Mouse (Mus musculus) liver, embryonic 16.5 days (tissue): ENCODE measurements around the gene Dnmt3a. TPM values are rescaled to one million over a fixed set of nuclear protein-coding genes. Genes with fewer than 3 reads are reported as not detected.

Experiments used
- ATAC-seq: fragments of 200-750 bp; cut with Nextera tagmentation; 2 replicates; pipeline ENCODE4 v1.8.0; 2017; ENCODE audit warnings: low read depth, mild to moderate bottlenecking, moderate number of reproducible peaks, moderate library complexity
- H3K27ac ChIP-seq: fragments of 300-500 bp; sonication (generic); 2 replicates; pipeline ENCODE4 v1.5.1; 2014; ENCODE audit warnings: mild to moderate bottlenecking, low read length
- H3K27me3 ChIP-seq: fragments of 300-500 bp; sonication (generic); 2 replicates; pipeline ENCODE4 v1.6.1; 2014; ENCODE audit warnings: low read depth, low read length, mixed read lengths; ENCODE audit not compliant: control insufficient read depth, insufficient read depth
- H3K36me3 ChIP-seq: fragments of 300-500 bp; sonication (generic); 2 replicates; pipeline ENCODE4 v1.6.1; 2014; ENCODE audit warnings: mild to moderate bottlenecking; ENCODE audit not compliant: control insufficient read depth, insufficient read depth
- H3K4me1 ChIP-seq: fragments of 300-500 bp; sonication (generic); 2 replicates; pipeline ENCODE4 v1.6.1; 2014; ENCODE audit warnings: low read depth, low read length, mixed read lengths; ENCODE audit not compliant: control insufficient read depth
- H3K4me2 ChIP-seq: fragments of 300-500 bp; sonication (generic); 2 replicates; pipeline ENCODE4 v1.6.1; 2014; ENCODE audit warnings: low read depth, low read length, mixed read lengths
- H3K4me3 ChIP-seq: fragments of 300-500 bp; sonication (generic); 2 replicates; pipeline ENCODE4 v1.5.1; 2014; ENCODE audit warnings: low read depth, mild to moderate bottlenecking, low read length
- H3K9ac ChIP-seq: fragments of 300-500 bp; sonication (generic); 2 replicates; pipeline ENCODE4 v1.6.1; 2014; ENCODE audit warnings: low read depth, low read length
- H3K9me3 ChIP-seq: fragments of 300-500 bp; sonication (generic); replicated peaks from 2 replicates; pipeline ENCODE4 v1.6.1; 2016; ENCODE audit warnings: low read length; ENCODE audit not compliant: control insufficient read depth
- WGBS: fragments of 180-500 bp; shearing (Covaris S2); extraction: QIAGEN DNeasy Blood & Tissue Kit; methylation state at CpG from one replicate; pipeline ENCODE4 v1.1.7; 2014; ENCODE audit not compliant: insufficient replicate concordance; 5-methylcytosine and 5-hydroxymethylcytosine counted together
- polyA plus RNA-seq: library from polyadenylated mRNA; unstranded; fragments of >200 nt; fragmentation: Nextera tagmentation; extraction: Ambion mirVana; gene quantifications from 2 replicates; pipeline ENCODE4 v1.2.1, GENCODE M21; 2015

Gene Dnmt3a
- polyA plus RNA-seq, 1 experiment from 2014 or later, result 16.8 TPM

DNA sequence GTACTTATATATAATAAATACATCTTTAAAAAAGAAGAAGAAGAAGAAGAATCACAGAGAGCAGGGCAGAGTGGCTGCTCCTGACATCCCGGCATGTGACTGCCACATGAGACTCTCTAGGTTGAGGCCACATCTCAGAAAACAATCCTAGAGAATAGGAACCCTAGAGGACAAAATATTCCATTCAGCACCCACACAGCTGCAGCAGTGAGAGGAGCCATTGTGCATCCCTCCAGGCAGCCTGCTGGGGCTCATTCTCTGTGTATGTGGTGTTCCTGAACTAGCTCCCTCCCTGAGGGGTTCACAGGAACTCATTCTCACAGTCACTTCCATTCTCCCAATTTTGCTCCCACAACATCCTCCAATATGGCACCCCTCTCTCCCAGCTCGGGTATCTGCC lies 35.3 kb upstream of the Dnmt3a start:
- Histone ChIP-seq H3K9me3 (no peaks in the 10 kb centered on the region), H3K4me1 (no peaks in the 10 kb centered on the region), H3K36me3 (no peaks in the 10 kb centered on the region), H3K4me3 (no peak overlapping the region), H3K27ac (no peak overlapping the region), H3K27me3 (no peaks in the 10 kb centered on the region), H3K9ac (no peak overlapping the region), H3K4me2 (no peak overlapping the region)
- no peak for ATAC-seq
- 60% methylated on average over 2 of the region's 2 CpGs for WGBS

DNA sequence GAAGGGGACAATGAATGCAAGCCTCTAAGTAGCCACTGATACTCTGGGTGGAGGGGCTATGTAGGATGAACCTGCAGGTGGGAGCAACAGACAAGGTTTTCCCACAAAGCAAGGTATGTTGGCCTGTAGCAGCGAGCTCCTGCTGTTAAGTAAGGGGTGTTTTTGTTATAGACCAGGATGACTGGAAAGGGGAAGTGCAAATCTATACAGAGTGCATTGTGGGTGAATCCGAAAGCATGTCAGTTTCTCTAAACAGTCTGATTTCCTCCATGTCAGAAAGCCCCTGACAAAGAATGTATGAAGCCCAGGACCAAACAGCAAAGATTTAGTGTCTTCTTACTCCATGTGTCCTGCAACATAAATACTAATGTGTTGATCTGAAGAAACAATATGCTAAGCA lies 34.7 kb upstream of the Dnmt3a start:
- no peaks in the 10 kb centered on the region for H3K36me3 ChIP-seq
- WGBS, result 37% methylated on average over 2 of the region's 2 CpGs

DNA sequence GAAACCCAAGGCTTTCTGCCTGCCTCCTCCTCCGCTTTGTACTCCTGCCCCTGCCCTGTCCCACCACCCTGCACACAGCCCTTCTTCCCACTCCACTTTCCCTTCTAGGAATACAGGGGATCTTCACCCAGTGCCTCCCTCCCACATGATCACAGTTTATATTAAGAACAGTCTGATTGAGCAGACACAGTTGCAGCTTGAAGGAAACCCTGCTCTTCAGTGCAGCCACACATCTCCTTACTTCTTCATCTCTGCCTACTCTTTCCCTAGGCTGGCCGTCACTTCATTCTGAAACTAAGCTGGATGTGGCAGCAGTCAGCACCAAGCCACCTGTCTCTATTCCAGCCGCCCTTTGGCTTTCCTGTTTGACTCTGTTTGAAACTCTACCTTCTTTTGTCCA lies 32.2 kb upstream of the Dnmt3a start:
- ATAC-seq, result no peak
- Histone ChIP-seq H3K27ac (no peak overlapping the region), H3K4me3 (no peak overlapping the region), H3K9ac (no peak overlapping the region), H3K4me1 (peaks cover 7% of the 10 kb centered on the region; the same call in 1 of the 2 replicates), H3K27me3 (no peaks in the 10 kb centered on the region), H3K4me2 (no peak overlapping the region), H3K36me3 (no peaks in the 10 kb centered on the region), H3K9me3 (no peaks in the 10 kb centered on the region)
- 63% methylated on average over 3 of the region's 3 CpGs for WGBS

More for the DNA sequence above, 34.7 kb upstream of the Dnmt3a start:
- Histone ChIP-seq H3K4me3 (no peak overlapping the region), H3K4me2 (no peak overlapping the region), H3K9ac (no peak overlapping the region), H3K27ac (no peak overlapping the region), H3K4me1 (no peaks in the 10 kb centered on the region), H3K9me3 (no peaks in the 10 kb centered on the region), H3K27me3 (no peaks in the 10 kb centered on the region)
- no peak for ATAC-seq

GRCm38 (mm10) chr12:3776015-3776414 lies 29.8 kb upstream of the Dnmt3a start:
- Histone ChIP-seq H3K9ac (no peak overlapping the region), H3K36me3 (no peaks in the 10 kb centered on the region), H3K4me2 (no peak overlapping the region), H3K9me3 (no peaks in the 10 kb centered on the region), H3K4me3 (no peak overlapping the region), H3K27me3 (no peaks in the 10 kb centered on the region), H3K27ac (no peak overlapping the region), H3K4me1 (peaks cover 22% of the 10 kb centered on the region)
- WGBS, result 70% methylated on average over 2 of the region's 2 CpGs
- ATAC-seq, result no peak

DNA sequence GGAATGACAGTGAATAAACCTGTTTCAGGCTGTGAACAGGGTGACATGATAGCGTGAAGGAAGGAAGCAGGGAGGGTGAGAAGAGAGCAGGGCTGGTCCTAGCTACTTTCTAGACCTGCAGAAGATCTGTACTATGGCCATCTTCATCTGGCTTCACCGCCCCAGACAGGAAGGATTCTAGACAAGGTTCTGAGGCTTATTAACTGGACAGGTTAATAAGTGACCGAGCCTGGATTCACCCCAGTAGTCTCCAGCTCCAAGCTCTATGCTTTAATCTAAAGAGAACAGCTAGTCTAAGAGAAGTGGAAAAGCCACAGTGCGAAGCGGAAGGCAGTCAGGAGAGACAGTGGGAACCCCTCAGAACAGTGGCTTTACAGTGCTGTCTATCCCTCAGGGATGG lies 28.1 kb upstream of the Dnmt3a start:
- H3K36me3 ChIP-seq, result no peaks in the 10 kb centered on the region
- WGBS, result 69% methylated on average over 5 of the region's 5 CpGs
- no peak overlapping the region for H3K4me3 ChIP-seq
- H3K4me1 ChIP-seq, result peaks cover 28% of the 10 kb centered on the region
- H3K4me2 ChIP-seq, result no peak overlapping the region
- no peak overlapping the region for H3K9ac ChIP-seq
- no peak overlapping the region for H3K27ac ChIP-seq
- H3K27me3 ChIP-seq, result no peaks in the 10 kb centered on the region
- no peaks in the 10 kb centered on the region for H3K9me3 ChIP-seq
- ATAC-seq, result 0 out of 2 replicates have a peak, but pooled peaks have one; percentile 12

DNA sequence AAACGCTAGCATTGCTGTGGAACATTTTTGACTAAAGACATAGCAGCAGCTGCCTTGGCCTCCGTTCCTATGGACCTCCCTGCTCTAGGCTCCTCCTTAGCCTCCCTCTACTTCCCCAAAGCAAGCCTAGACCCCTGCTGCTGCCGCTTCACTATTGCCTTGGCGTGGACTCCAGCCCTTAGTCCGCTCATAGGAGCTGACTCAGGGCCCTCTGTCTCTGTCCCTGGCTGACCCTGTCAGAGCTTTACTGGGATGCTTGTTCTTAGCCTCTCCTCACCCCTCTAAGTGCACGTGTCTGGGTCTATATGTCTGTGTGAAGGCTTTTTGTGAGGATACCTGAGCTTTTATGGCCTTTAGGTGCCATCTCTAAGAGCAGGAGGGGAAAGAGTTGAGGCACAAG lies 27.5 kb upstream of the Dnmt3a start:
- WGBS, result 49% methylated on average over 6 of the region's 6 CpGs
- H3K4me1 ChIP-seq, result peaks cover 28% of the 10 kb centered on the region

DNA sequence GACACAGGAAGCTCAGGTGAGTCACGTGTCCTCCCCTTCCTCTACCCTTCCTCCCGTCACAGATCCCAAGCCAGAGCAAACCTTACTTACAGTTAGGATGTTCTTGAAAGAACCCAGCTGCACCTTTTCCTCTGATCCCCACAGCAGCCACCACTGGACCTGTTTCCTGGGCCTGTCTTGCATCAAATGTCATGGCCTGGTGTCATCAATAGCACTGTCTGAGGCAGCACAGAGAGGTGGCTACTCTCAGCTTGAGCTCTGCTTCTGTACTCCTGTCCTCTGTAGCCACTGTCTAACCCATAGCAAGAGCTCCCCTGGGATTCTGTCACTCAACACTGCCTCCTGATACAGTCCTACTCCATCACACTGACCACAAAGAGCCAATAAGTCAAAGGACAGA lies 26.2 kb upstream of the Dnmt3a start:
- no peaks in the 10 kb centered on the region for H3K9me3 ChIP-seq
- H3K9ac ChIP-seq, result no peak overlapping the region
- no peak overlapping the region for H3K4me2 ChIP-seq
- no peak for ATAC-seq
- WGBS, result 72% methylated on average over 2 of the region's 2 CpGs
- H3K27me3 ChIP-seq, result no peaks in the 10 kb centered on the region
- H3K27ac ChIP-seq, result no peak overlapping the region
- H3K36me3 ChIP-seq, result no peaks in the 10 kb centered on the region
- no peak overlapping the region for H3K4me3 ChIP-seq
- H3K4me1 ChIP-seq, result peaks cover 28% of the 10 kb centered on the region

More for the DNA sequence above, 27.5 kb upstream of the Dnmt3a start:
- H3K4me2 ChIP-seq, result no peak overlapping the region
- no peaks in the 10 kb centered on the region for H3K36me3 ChIP-seq
- H3K27ac ChIP-seq, result no peak overlapping the region
- H3K4me3 ChIP-seq, result no peak overlapping the region
- no peak overlapping the region for H3K9ac ChIP-seq
- H3K27me3 ChIP-seq, result no peaks in the 10 kb centered on the region
- H3K9me3 ChIP-seq, result no peaks in the 10 kb centered on the region
- ATAC-seq, result no peak

DNA sequence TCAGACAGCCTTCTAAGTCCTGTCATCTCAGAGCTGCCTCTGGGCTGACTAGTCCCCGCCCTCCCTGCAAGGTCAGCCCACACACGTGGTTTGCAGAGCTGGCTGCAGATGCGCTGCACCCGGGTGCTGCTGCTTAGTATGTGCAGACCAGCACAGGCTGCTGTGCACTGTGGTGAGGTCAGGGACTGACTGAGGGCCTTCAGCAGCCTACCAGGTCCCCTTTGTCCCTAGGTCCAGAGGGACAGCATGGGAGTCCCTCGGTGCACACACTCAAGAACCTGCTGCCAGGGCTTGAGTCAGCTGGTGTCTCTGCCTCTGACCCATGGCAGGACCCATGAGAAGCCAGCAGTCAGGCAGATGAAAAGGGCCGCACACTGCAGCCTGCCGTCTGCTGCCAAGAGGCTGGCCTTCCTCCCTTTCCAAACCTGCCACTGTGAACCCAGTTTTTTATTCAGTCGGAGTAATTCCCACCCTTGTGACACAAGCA lies 25.4 kb upstream of the Dnmt3a start:
- Histone ChIP-seq H3K9me3 (no peaks in the 10 kb centered on the region), H3K27ac (peak overlapping the region; percentile 43; the same call in 1 of the 2 replicates), H3K4me3 (no peak overlapping the region), H3K36me3 (no peaks in the 10 kb centered on the region), H3K9ac (no peak overlapping the region), H3K4me1 (peaks cover 28% of the 10 kb centered on the region), H3K27me3 (no peaks in the 10 kb centered on the region), H3K4me2 (no peak overlapping the region)
- WGBS, result 11% methylated on average over 8 of the region's 8 CpGs
- peak; percentile 64 for ATAC-seq

GRCm38 (mm10) chr12:3780931-3781471 lies 24.8 kb upstream of the Dnmt3a start:
- H3K4me3 ChIP-seq, result no peak overlapping the region
- no peaks in the 10 kb centered on the region for H3K27me3 ChIP-seq
- peaks cover 28% of the 10 kb centered on the region for H3K4me1 ChIP-seq
- 0 out of 2 replicates have a peak overlapping the region, but pooled peaks have one; percentile 5 for H3K4me2 ChIP-seq
- 44% methylated on average over 7 of the region's 7 CpGs for WGBS
- ATAC-seq, result peak; percentile 9
- peak overlapping the region; percentile 43 for H3K27ac ChIP-seq
- H3K9me3 ChIP-seq, result no peaks in the 10 kb centered on the region
- no peak overlapping the region for H3K9ac ChIP-seq
- no peaks in the 10 kb centered on the region for H3K36me3 ChIP-seq
